Mouse (Mus musculus) myocyte (in vitro differentiated cells): ENCODE measurements around the gene Elk4. TPM values are rescaled to one million over a fixed set of nuclear protein-coding genes. Genes with fewer than 3 reads are reported as not detected.

Experiments used
- H3K27me3 ChIP-seq: one replicate; pipeline ENCODE4 v1.6.1; 2011; ENCODE audit not compliant: control insufficient read depth, insufficient read depth, insufficient read length
- H3K36me3 ChIP-seq: one replicate; pipeline ENCODE4 v1.6.1; 2011; ENCODE audit not compliant: control insufficient read depth, insufficient read depth
- H3K4me2 ChIP-seq: one replicate; pipeline ENCODE4 v1.6.1; 2011; ENCODE audit warnings: low read depth, control low read depth
- H3K4me3 ChIP-seq: one replicate; pipeline ENCODE4 v1.5.1; 2011; ENCODE audit warnings: mild to moderate bottlenecking, control low read depth, moderate library complexity
- H3K79me2 ChIP-seq: one replicate; pipeline ENCODE4 v1.6.1; 2011; ENCODE audit not compliant: control insufficient read depth, insufficient read depth
- H3ac ChIP-seq: one replicate; pipeline ENCODE4 v1.6.1; 2011; ENCODE audit not compliant: control insufficient read depth, insufficient read length
- CEBPB ChIP-seq: IDR thresholded peaks from 2 replicates; pipeline ENCODE4 v1.6.1; 2011; ENCODE audit warnings: mild to moderate bottlenecking, moderate library complexity; ENCODE audit not compliant: poor library complexity, insufficient read depth, severe bottlenecking
- E2F4 ChIP-seq: IDR thresholded peaks from one replicate; pipeline ENCODE4 v1.6.1; 2011; ENCODE audit warnings: mild to moderate bottlenecking, control low read depth, moderate library complexity; ENCODE audit not compliant: insufficient read depth
- MAX ChIP-seq: IDR thresholded peaks from one replicate; pipeline ENCODE4 v1.6.1; 2011; ENCODE audit warnings: low read depth, mild to moderate bottlenecking, control low read depth
- MYOD1 ChIP-seq, 3 experiments: IDR thresholded peaks; one replicate each; pipeline ENCODE4 v1.6.1; 2011; ENCODE audit warnings: control low read depth in 2 of 3, low read depth in 2 of 3, mild to moderate bottlenecking in 2 of 3, moderate library complexity in 1 of 3; ENCODE audit not compliant: insufficient read length in 2 of 3, control insufficient read depth in 1 of 3
- MYOG ChIP-seq, 3 experiments: IDR thresholded peaks; one replicate each; pipeline ENCODE4 v1.6.1; 2011; ENCODE audit warnings: control low read depth in 2 of 3, low read depth in 2 of 3, mild to moderate bottlenecking in 2 of 3; ENCODE audit not compliant: insufficient read length in 2 of 3, control insufficient read depth in 1 of 3, insufficient read depth in 1 of 3
- POLR2A ChIP-seq: IDR thresholded peaks from one replicate; pipeline ENCODE4 v1.6.1; 2011; ENCODE audit warnings: low read depth, mild to moderate bottlenecking, control low read depth, moderate library complexity; ENCODE audit not compliant: insufficient read length
- POLR2AphosphoS2 ChIP-seq: IDR thresholded peaks from one replicate; pipeline ENCODE4 v1.6.1; 2011; ENCODE audit warnings: low read depth, control low read depth; ENCODE audit not compliant: insufficient read length
- REST ChIP-seq: IDR thresholded peaks from one replicate; pipeline ENCODE4 v1.6.1; 2011; ENCODE audit warnings: mild to moderate bottlenecking, control low read depth, moderate library complexity; ENCODE audit not compliant: insufficient read depth, insufficient read length
- SRF ChIP-seq: IDR thresholded peaks from one replicate; pipeline ENCODE4 v1.6.1; 2011; ENCODE audit warnings: low read depth; ENCODE audit not compliant: control insufficient read depth, insufficient read length
- TCF12 ChIP-seq: IDR thresholded peaks from one replicate; pipeline ENCODE4 v1.6.1; 2011; ENCODE audit warnings: mild to moderate bottlenecking, control low read depth; ENCODE audit not compliant: poor library complexity, insufficient read depth, severe bottlenecking
- TCF3 ChIP-seq: IDR thresholded peaks from one replicate; pipeline ENCODE4 v1.6.1; 2011; ENCODE audit warnings: low read depth, control low read depth; ENCODE audit not compliant: insufficient read length
- USF1 ChIP-seq: IDR thresholded peaks from one replicate; pipeline ENCODE4 v1.6.1; 2011; ENCODE audit warnings: low read depth, mild to moderate bottlenecking, control low read depth, moderate library complexity
- polyA plus RNA-seq: library from polyadenylated mRNA; unstranded; fragments of >200 nt; fragmentation: generic; extraction: Trizol; gene quantifications from one replicate; pipeline ENCODE4 v1.2.1, GENCODE M21; 2012; ENCODE audit warnings: missing spikeins

Gene Elk4
- polyA plus RNA-seq, 1 experiment: 12.4 TPM

DNA sequence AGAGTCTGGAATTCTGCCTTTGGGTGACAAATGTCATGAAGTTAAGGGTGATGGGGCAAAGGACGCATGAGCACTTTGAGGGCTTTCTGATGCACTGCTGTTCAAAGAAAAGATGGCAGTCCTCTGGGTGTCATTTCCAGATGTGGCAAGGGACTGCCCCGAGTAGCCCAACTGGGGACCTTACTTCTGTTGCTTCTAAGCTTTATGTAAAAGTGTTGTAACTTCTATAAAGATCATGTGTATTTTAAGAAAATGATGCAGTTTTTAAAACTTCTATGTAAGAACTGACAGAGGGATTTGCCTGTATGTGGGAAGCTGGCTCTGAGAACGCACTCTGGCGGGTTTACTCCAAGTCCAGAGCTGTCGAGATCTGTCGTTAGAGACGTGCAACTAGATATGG is 24.8 kb downstream of the Elk4 start:
- Histone ChIP-seq H3K27me3 (no peaks in the 10 kb centered on the region), H3K4me2 (no peak overlapping the region), H3K36me3 (peaks cover 27% of the 10 kb centered on the region), H3ac (no peak overlapping the region), H3K4me3 (no peak overlapping the region), H3K79me2 (no peaks in the 10 kb centered on the region)
- TF ChIP-seq MAX (no peak), MYOD1 (IDR thresholded peaks at IDR 0.05; ENCODE audit: control insufficient read depth in 1 of 3, insufficient read length in 2 of 3, low read depth in 2 of 3) (no peak), TCF12 (no peak), E2F4 (no peak), POLR2A (no peak), REST (no peak), TCF3 (no peak), USF1 (no peak), MYOG (IDR thresholded peaks at IDR 0.05; ENCODE audit: control insufficient read depth in 1 of 3, insufficient read depth in 1 of 3, insufficient read length in 2 of 3, low read depth in 2 of 3) (no peak), POLR2AphosphoS2 (no peak), CEBPB (no peak), SRF (no peak)

DNA sequence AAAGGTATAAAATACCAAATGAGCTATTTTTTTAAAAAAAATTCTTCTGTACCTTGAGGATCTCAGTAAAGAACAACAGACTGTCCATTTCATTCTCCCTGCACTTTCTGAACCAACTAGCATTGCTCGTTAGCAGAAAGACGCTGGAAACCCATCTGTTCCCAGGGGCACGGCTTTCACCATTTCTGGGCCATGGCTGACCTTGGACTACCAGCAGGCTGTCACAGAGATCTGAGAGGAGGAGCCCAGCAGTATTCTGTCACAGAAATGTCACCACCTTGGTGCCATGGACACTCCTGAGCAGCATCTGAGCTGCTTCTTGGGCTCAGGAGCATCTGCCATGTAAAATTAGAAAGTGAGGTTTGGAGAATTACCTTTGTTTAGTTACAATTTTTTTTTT is 30.3 kb downstream of the Elk4 start:
- Histone ChIP-seq H3K4me3 (no peak overlapping the region), H3K27me3 (no peaks in the 10 kb centered on the region), H3K36me3 (peaks cover 5% of the 10 kb centered on the region), H3K79me2 (no peaks in the 10 kb centered on the region), H3K4me2 (no peak overlapping the region), H3ac (no peak overlapping the region)
- no peak for TF ChIP-seq POLR2A
- TF ChIP-seq POLR2AphosphoS2: no peak

DNA sequence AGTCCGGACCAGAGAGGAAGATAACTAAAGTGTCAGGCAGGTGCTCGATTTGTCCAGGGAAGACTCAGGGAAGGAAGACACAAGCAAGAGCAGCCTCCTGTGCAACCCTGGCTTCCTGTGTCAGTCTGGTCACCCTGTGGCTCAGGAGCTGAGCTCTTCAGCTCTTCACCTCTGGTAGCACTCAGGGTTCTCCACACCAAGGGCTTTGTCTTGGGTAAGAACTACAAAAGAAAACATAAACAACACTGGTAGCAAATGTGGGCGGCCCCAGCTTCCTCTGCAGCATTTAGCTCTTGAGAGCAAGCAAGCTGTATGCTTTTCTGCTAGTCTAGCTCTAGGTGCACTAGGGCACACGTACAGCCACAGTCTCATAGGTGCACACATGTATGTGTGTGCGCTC is 31.3 kb downstream of the Elk4 start:
- Histone ChIP-seq H3ac (no peak overlapping the region), H3K36me3 (peaks cover 5% of the 10 kb centered on the region), H3K4me3 (no peak overlapping the region), H3K27me3 (no peaks in the 10 kb centered on the region), H3K4me2 (no peak overlapping the region), H3K79me2 (no peaks in the 10 kb centered on the region)
- TF ChIP-seq TCF3: no peak
- TF ChIP-seq E2F4: no peak
- TF ChIP-seq CEBPB: no peak
- no peak for TF ChIP-seq USF1
- no peak for TF ChIP-seq TCF12
- TF ChIP-seq POLR2AphosphoS2: no peak
- TF ChIP-seq POLR2A: no peak
- TF ChIP-seq MYOD1 (IDR thresholded peaks at IDR 0.05; ENCODE audit: control insufficient read depth in 1 of 3, insufficient read length in 2 of 3, low read depth in 2 of 3): no peak
- TF ChIP-seq MAX: no peak
- TF ChIP-seq REST: no peak

DNA sequence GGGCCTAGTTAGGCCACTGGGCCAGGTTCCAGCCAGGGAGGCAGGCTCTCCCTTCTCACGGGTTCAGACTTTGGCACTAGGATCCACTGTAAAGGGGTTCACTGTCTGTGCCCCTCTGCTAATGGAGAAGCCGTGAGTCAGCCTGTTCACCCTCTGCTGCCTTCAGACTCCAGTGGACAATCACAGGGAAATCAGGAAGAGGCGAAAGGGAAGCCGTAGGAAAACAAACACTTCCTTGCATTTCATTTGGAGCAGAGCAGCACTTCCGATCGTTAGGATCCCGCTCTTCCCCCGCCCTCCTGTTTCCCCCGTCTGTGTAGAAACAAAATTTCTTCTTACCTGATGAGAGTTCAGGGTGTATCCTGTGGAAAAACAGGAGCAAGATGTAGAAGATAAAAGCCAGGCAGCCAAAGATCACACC is 32.8 kb downstream of the Elk4 start:
- H3K79me2 ChIP-seq: no peaks in the 10 kb centered on the region
- H3K4me2 ChIP-seq: no peak overlapping the region
- no peak overlapping the region for H3K4me3 ChIP-seq
- no peak for TF ChIP-seq REST
- TF ChIP-seq SRF: no peak
- no peak for TF ChIP-seq TCF3
- TF ChIP-seq TCF12: no peak
- TF ChIP-seq MYOD1 (IDR thresholded peaks at IDR 0.05; ENCODE audit: control insufficient read depth in 1 of 3, insufficient read length in 2 of 3, low read depth in 2 of 3): no peak
- no peak for TF ChIP-seq POLR2AphosphoS2
- no peak for TF ChIP-seq USF1
- TF ChIP-seq MYOG (IDR thresholded peaks at IDR 0.05; ENCODE audit: control insufficient read depth in 1 of 3, insufficient read depth in 1 of 3, insufficient read length in 2 of 3, low read depth in 2 of 3): no peak
- no peak for TF ChIP-seq CEBPB
- TF ChIP-seq MAX: no peak
- TF ChIP-seq POLR2A: no peak
- no peak for TF ChIP-seq E2F4
- no peak overlapping the region for H3ac ChIP-seq
- no peaks in the 10 kb centered on the region for H3K27me3 ChIP-seq
- H3K36me3 ChIP-seq: no peaks in the 10 kb centered on the region

DNA sequence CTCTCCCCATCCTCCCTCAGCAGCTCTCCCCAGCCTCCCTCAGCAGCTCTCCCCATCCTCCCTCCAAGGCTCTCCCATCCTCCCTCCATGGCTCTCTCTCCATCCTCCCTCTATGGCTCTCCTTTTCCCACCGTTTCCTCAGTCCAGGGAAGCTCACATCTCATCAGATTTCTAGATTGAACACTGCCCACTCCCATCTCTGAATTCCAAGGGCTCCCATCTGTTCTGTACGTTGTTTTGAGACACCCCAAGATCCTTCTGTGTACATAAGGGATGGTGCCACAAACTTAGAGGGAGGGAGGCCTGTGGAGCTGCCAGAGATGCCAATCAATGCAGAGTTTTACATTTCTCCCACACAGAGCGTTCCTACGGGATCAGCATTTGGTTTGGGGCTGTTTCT is 36.4 kb downstream of the Elk4 start:
- Histone ChIP-seq H3ac (no peak overlapping the region), H3K4me2 (no peak overlapping the region), H3K4me3 (no peak overlapping the region), H3K79me2 (no peaks in the 10 kb centered on the region), H3K36me3 (no peaks in the 10 kb centered on the region), H3K27me3 (no peaks in the 10 kb centered on the region)
- TF ChIP-seq SRF: no peak
- TF ChIP-seq MAX: no peak
- no peak for TF ChIP-seq POLR2AphosphoS2
- TF ChIP-seq MYOD1 (IDR thresholded peaks at IDR 0.05; ENCODE audit: control insufficient read depth in 1 of 3, insufficient read length in 2 of 3, low read depth in 2 of 3): no peak
- TF ChIP-seq CEBPB: no peak
- TF ChIP-seq USF1: no peak
- no peak for TF ChIP-seq TCF12
- no peak for TF ChIP-seq MYOG (IDR thresholded peaks at IDR 0.05; ENCODE audit: control insufficient read depth in 1 of 3, insufficient read depth in 1 of 3, insufficient read length in 2 of 3, low read depth in 2 of 3)
- no peak for TF ChIP-seq POLR2A
- no peak for TF ChIP-seq E2F4
- TF ChIP-seq REST: no peak
- no peak for TF ChIP-seq TCF3
